Mouse (Mus musculus): ENCODE results near the gene Nrxn3. TPM values are rescaled to one million over a fixed set of nuclear protein-coding genes. Genes with fewer than 3 reads are reported as not detected.

The Nrxn3 gene
- total RNA-seq, 2 experiments from 2014 or later: 0.08 to 0.13 TPM

- DNase-seq (ENCODE audit: low spot score): no peak
- intact Hi-C loops (cut with DNase I): no loop called here
Observed at GRCm38 (mm10) chr12:90302671-90303070, 1580.0 kb downstream of the Nrxn3 start.

- DNase-seq (ENCODE audit: low spot score): no peak
- intact Hi-C loops (cut with DNase I): no loop called here
Observed at GRCm38 (mm10) chr12:90331806-90332205, 1609.1 kb downstream of the Nrxn3 start.

DNA sequence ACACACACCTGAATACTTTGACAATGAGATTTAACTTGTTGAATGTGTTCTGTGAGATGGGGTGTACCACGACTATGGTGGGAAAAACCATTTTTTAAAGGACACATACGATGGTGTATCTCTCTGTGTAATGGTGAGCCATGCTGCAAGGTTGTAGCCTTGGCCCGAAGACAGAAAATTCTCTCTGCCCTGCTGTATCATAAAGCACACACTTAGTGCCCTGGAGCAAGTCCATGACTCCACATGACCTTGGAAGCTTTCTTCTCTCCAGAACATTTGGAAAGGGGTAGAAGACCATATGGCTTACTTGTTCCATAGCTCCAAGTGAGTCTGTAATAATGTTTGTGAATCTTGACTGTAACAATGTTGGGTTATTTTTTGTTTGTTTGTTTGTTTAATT, 1609.8 kb downstream of the Nrxn3 start:
- intact Hi-C loops (cut with DNase I): no loop called here
- DNase-seq (ENCODE audit: low spot score): no peak

DNA sequence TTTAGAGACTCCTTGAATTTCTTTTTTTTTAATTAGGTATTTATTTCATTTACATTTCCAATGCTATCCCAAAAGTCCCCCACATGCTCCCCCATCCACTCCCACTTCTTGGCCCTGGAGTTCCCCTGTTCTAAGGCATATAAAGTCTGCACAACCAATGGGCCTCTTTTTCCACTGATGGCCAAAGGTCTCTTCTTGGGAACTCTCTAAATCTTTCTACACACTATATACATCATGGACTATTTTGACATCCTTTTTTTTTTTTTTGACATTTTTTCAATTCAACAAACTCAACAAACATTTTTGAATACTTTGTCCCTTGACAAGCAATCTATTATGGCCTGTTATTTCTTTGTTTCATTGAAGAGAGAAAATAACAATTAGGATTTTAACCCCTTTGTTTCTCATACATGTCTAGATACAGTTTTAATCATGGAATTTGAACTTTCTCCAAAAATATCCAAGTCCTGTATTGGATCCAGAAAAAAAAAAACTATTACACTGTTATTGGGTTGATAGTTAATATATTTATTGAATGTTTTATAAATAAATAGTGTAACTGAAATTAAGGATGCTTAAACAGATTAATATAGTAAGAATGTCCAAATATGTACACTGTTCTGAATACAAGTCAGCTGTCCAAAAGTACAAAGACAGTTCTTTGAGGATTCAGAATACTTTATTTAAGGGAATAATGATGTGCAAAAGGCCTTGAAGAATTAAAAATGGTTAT, 1615.0 kb downstream of the Nrxn3 start:
- DNase-seq (ENCODE audit: low spot score): no peak
- intact Hi-C loops (cut with DNase I): no loop called here

DNA sequence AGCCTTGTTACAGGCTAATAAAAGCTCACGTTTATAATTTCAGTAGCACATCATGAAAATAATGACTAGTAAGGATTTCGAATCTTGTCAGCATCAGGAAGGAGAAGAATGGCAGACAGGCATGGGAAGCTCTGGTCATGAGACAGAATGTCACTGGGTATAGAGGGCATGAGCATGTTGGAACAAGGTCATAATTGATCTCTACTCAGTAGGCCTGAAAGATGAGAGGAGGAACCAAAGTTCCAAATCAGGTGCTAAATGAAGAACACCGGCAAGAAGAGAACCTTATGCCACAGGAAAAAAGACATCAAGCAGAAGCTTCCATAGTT, 1615.5 kb downstream of the Nrxn3 start:
- intact Hi-C loops (cut with DNase I): no loop called here
- DNase-seq (ENCODE audit: low spot score): no peak

Small RNAs within 50 kb of the gene (microRNA-seq; reads per million reads assigned to microRNA genes)
- not detected for gene Gm23989
- not detected for gene Gm27313
